Comparison of ENCODE assay signal across 11 mouse cellular contexts in genomic region chr7:27111038-27111437, GRCm38 (mm10). TPM values are rescaled to one million over a fixed set of nuclear protein-coding genes. Genes with fewer than 3 reads are reported as not detected.
"Had no signal": no experiment of that assay in that cellular context is flagged by ENCODE, and none has a peak within 500 bp of the region (broad histone marks: within the 10 kb centered on the region; RNA-seq: fewer than 3 reads in every experiment).

No protein-coding gene starts in this region.

- H3K4me1 ChIP-seq: limb, embryonic 12.5 days; midbrain, embryonic 10.5 days; midbrain, embryonic 15.5 days; neural tube, embryonic 12.5 days; stomach, embryonic 15.5 days had no signal

- ATAC-seq: intestine, embryonic 16.5 days; midbrain, embryonic 15.5 days had no signal

- H3K27ac ChIP-seq: limb, embryonic 12.5 days; liver, embryonic 14.5 days; midbrain, embryonic 10.5 days; midbrain, embryonic 15.5 days; neural tube, embryonic 12.5 days had no signal

- H3K4me3 ChIP-seq: limb, embryonic 12.5 days; midbrain, embryonic 10.5 days; midbrain, embryonic 15.5 days; neural tube, embryonic 12.5 days; stomach, embryonic 15.5 days had no signal

- H3K27me3 ChIP-seq: midbrain, embryonic 15.5 days; neural tube, embryonic 12.5 days; stomach, embryonic 15.5 days had no signal

- DNase-seq: kidney, adult 8-10 months; kidney, postnatal 25 days; layer of hippocampus, postnatal 36 days had no signal

- H3K36me3 ChIP-seq: limb, embryonic 12.5 days; midbrain, embryonic 10.5 days; midbrain, embryonic 15.5 days; neural tube, embryonic 12.5 days; stomach, embryonic 15.5 days had no signal

- H3K9me3 ChIP-seq: limb, embryonic 12.5 days; neural tube, embryonic 12.5 days; stomach, embryonic 15.5 days had no signal

- H3K9ac ChIP-seq: limb, embryonic 12.5 days; liver, embryonic 14.5 days; midbrain, embryonic 15.5 days; neural tube, embryonic 12.5 days; stomach, embryonic 15.5 days had no signal

- H3K4me2 ChIP-seq: limb, embryonic 12.5 days; midbrain, embryonic 15.5 days; neural tube, embryonic 12.5 days; stomach, embryonic 15.5 days had no signal

RNA-seq across cellular contexts. Expression of gene Cyp2f2, which starts 8.7 kb away (rescaled TPM):
- polyA plus RNA-seq: limb, embryonic 12.5 days; midbrain, embryonic 10.5 days; neural tube, embryonic 12.5 days had no signal

RNA-seq across cellular contexts. Expression of gene Cyp2t4, which starts 42.5 kb away (rescaled TPM):
- polyA plus RNA-seq: limb, embryonic 12.5 days; liver, adult 2 months; liver, embryonic 14.5 days; midbrain, embryonic 15.5 days; stomach, embryonic 15.5 days had no signal
